Mouse (Mus musculus) stomach, embryonic 16.5 days (tissue): Measurements from ENCODE around the gene Tspan4. TPM values are rescaled to one million over a fixed set of nuclear protein-coding genes. Genes with fewer than 3 reads are reported as not detected.

Experiments used
- ATAC-seq: fragments of 200-750 bp; cut with Nextera tagmentation; 2 replicates; pipeline ENCODE4 v1.8.0; 2017; ENCODE audit warnings: moderate number of reproducible peaks, moderate TSS enrichment; ENCODE audit not compliant: insufficient read depth, low FRiP score
- H3K27ac ChIP-seq: fragments of 300-500 bp; sonication (generic); 2 replicates; pipeline ENCODE4 v1.5.1; 2014; ENCODE audit warnings: low read length
- H3K27me3 ChIP-seq: fragments of 300-500 bp; sonication (generic); 2 replicates; pipeline ENCODE4 v1.6.1; 2014; ENCODE audit warnings: low read length, control low read depth, mixed read lengths; ENCODE audit not compliant: control insufficient read depth, insufficient read depth
- H3K36me3 ChIP-seq: fragments of 300-500 bp; sonication (generic); 2 replicates; pipeline ENCODE4 v1.6.1; 2014; ENCODE audit warnings: low read length; ENCODE audit not compliant: control insufficient read depth, insufficient read depth
- H3K4me1 ChIP-seq: fragments of 300-500 bp; sonication (generic); 2 replicates; pipeline ENCODE4 v1.6.1; 2014; ENCODE audit warnings: low read length, control low read depth, mixed read lengths; ENCODE audit not compliant: control insufficient read depth, insufficient read depth
- H3K4me2 ChIP-seq: fragments of 300-500 bp; sonication (generic); 2 replicates; pipeline ENCODE4 v1.6.1; 2014; ENCODE audit warnings: low read depth, low read length, mixed read lengths
- H3K4me3 ChIP-seq: fragments of 300-500 bp; sonication (generic); replicated peaks from 2 replicates; pipeline ENCODE4 v1.5.1; 2014; ENCODE audit warnings: mild to moderate bottlenecking, low read length
- H3K9ac ChIP-seq: fragments of 300-500 bp; sonication (generic); 2 replicates; pipeline ENCODE4 v1.6.1; 2014; ENCODE audit warnings: low read length
- H3K9me3 ChIP-seq: fragments of 300-500 bp; sonication (generic); replicated peaks from 2 replicates; pipeline ENCODE4 v1.6.1; 2016; ENCODE audit warnings: low read length, control low read depth; ENCODE audit not compliant: control insufficient read depth
- WGBS: fragments of 180-500 bp; shearing (Covaris S2); extraction: QIAGEN DNeasy Blood & Tissue Kit; methylation state at CpG from one replicate; pipeline ENCODE4 v1.1.7; 2014; 5-methylcytosine and 5-hydroxymethylcytosine counted together
- polyA plus RNA-seq: library from polyadenylated mRNA; unstranded; fragments of >200 nt; fragmentation: Nextera tagmentation; extraction: Ambion mirVana; gene quantifications from 2 replicates; pipeline ENCODE4 v1.2.1, GENCODE M21; 2015

Tspan4 gene
- polyA plus RNA-seq, 1 experiment from 2014 or later = 69.6 TPM

DNA sequence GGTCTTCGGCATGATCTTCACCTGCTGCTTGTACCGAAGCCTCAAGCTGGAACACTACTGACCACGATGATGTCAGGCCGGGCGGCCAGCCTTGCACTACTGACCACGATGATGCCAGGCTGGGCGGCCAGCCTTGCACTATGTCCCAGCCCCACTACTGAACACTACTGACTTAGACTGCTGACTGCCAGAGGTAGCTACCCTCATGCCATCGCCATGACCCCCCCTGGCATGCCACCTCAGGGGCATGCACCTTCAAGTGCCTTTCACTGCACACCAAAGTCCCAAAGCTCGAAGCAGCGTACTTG lies 4.4 kb upstream of the Tspan4 start:
- Histone ChIP-seq H3K9ac (no peak overlapping the region), H3K4me3 (no peak overlapping the region), H3K27me3 (no peaks in the 10 kb centered on the region; the same call in 1 of the 2 replicates), H3K36me3 (peaks cover 14% of the 10 kb centered on the region), H3K27ac (no peak overlapping the region), H3K9me3 (no peaks in the 10 kb centered on the region), H3K4me1 (peaks cover 39% of the 10 kb centered on the region), H3K4me2 (no peak overlapping the region)
- WGBS = 92% methylated on average over 10 of the region's 10 CpGs
- no peak for ATAC-seq

DNA sequence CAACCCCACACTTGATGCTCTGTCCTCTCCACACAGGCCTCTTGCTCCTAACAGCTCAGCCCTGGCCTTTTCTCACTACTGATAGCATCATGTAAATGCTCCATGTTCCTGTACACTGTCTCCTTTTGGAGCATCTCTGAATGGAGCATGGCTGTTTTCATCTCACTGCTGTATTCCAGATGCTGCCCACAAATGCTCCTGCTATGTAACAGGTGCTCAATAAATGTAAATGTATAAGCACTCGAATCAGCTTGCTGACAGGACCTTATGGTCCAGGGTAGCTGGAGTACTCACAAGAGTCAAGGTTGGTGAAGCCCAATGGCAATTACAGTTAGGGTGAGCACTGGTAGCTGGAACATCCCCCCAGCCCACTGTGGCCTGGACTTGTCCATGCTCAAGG lies 3.8 kb upstream of the Tspan4 start:
- 89% methylated on average over 1 of the region's 1 CpGs for WGBS
- H3K4me1 ChIP-seq = peaks cover 38% of the 10 kb centered on the region
- no peak overlapping the region for H3K4me2 ChIP-seq
- H3K27me3 ChIP-seq = no peaks in the 10 kb centered on the region
- no peak overlapping the region for H3K27ac ChIP-seq
- no peak overlapping the region for H3K4me3 ChIP-seq
- H3K9me3 ChIP-seq = no peaks in the 10 kb centered on the region
- H3K36me3 ChIP-seq = peaks cover 14% of the 10 kb centered on the region
- H3K9ac ChIP-seq = no peak overlapping the region
- ATAC-seq = no peak

DNA sequence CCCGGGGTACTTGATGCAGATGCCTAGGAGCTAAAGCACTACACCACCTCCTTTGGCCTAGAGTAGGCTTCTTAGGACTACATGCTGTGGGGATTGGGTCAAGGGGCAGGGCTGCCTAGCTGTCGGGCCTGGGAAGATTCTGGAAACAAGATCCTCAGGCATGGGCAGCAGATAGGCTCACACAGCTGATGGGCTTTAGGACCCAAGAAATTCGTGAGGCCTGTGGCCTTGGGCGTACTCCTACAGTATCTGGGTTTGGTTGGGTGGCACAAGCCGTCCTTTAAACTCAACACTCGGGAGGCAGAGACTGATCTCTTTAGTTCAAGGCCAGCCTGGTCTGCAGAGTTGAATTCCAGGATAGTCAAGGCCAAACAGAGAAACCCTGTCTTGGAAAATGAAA lies 2.8 kb upstream of the Tspan4 start:
- 72% methylated on average over 6 of the region's 6 CpGs for WGBS

DNA sequence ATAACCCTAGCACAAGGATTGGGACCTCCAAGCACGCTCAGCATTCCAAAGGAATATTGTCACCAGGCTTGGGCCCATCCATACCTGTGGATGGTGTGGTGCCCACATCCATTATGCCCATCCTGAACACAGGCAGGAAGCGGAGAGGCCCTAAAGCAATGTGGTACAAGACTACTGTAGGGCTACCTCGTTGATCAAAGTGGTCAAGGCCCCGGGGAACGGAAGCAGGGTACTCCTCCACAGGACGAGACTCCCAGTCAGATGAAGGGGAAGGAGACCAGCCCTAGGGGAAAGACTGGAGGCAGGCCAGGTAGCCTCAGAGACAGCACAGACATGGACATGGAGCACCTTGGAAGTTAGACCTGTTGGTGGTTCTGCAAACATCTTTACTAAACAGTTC lies 2.3 kb upstream of the Tspan4 start:
- Histone ChIP-seq H3K27ac (no peak overlapping the region), H3K9me3 (no peaks in the 10 kb centered on the region), H3K9ac (no peak overlapping the region), H3K4me2 (no peak overlapping the region), H3K27me3 (no peaks in the 10 kb centered on the region), H3K36me3 (peaks cover 14% of the 10 kb centered on the region), H3K4me3 (no peak overlapping the region), H3K4me1 (peaks cover 45% of the 10 kb centered on the region)
- WGBS = 87% methylated on average over 6 of the region's 6 CpGs
- ATAC-seq = no peak

More for the DNA sequence above, 2.8 kb upstream of the Tspan4 start:
- Histone ChIP-seq H3K9me3 (no peaks in the 10 kb centered on the region), H3K27ac (no peak overlapping the region), H3K27me3 (no peaks in the 10 kb centered on the region), H3K9ac (no peak overlapping the region), H3K4me2 (no peak overlapping the region), H3K36me3 (peaks cover 14% of the 10 kb centered on the region), H3K4me1 (peaks cover 39% of the 10 kb centered on the region), H3K4me3 (no peak overlapping the region)
- ATAC-seq = no peak

DNA sequence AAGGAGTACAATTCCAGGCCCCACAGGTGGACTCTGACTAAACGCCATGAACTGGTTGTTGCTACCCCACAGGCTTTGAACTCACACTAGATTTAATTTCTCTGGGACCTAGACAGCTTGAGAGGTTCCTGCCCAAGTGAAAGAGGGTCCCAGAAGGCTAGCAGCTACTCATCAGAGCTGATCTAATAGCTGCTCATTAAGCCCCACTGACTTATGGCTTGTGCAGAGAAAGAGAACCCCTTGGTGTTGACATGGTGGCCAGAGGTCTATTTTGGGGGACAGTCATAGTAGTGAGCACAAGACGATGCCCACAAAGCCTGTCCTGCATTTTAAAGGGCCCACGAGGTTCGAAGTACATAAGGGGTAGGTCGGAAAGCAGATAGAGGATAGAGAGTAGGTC lies 880 bp upstream of the Tspan4 start:
- Histone ChIP-seq H3K27me3 (no peaks in the 10 kb centered on the region), H3K27ac (no peak overlapping the region), H3K36me3 (peaks cover 14% of the 10 kb centered on the region), H3K4me2 (peak overlapping the region; percentile 81), H3K4me3 (peak overlapping the region; percentile 72), H3K4me1 (peaks cover 42% of the 10 kb centered on the region), H3K9ac (peak overlapping the region; percentile 82), H3K9me3 (no peaks in the 10 kb centered on the region)
- ATAC-seq = no peak
- 9% methylated on average over 5 of the region's 5 CpGs for WGBS

DNA sequence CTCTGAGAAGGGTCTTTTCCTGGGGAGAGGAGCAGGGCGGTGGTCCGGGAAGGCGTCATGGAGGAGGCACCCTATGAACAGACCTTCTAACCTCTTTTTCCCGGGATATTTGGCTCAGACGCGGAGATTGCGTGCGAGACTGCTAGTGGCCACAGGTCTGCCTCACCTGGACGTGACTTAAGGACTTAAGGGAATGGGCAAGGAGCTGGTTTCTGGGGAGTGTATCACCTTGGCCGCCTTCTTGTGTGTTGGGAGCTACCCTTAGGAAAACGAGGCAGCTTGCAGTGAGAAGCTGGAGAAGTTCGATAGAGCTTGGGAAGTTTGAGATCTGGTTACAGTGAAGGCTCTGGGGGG lies 742 bp downstream of the Tspan4 start:
- H3K9ac ChIP-seq = peak overlapping the region; percentile 82
- H3K27ac ChIP-seq = peak overlapping the region; percentile 97
- no peaks in the 10 kb centered on the region for H3K9me3 ChIP-seq
- WGBS = under 1% methylated on average over 12 of the region's 12 CpGs
- no peak for ATAC-seq
- H3K4me3 ChIP-seq = peak overlapping the region; percentile 72
- H3K4me1 ChIP-seq = peaks cover 36% of the 10 kb centered on the region
- no peaks in the 10 kb centered on the region for H3K27me3 ChIP-seq
- H3K4me2 ChIP-seq = peak overlapping the region; percentile 81
- H3K36me3 ChIP-seq = peaks cover 6% of the 10 kb centered on the region; the same call in 1 of the 2 replicates

DNA sequence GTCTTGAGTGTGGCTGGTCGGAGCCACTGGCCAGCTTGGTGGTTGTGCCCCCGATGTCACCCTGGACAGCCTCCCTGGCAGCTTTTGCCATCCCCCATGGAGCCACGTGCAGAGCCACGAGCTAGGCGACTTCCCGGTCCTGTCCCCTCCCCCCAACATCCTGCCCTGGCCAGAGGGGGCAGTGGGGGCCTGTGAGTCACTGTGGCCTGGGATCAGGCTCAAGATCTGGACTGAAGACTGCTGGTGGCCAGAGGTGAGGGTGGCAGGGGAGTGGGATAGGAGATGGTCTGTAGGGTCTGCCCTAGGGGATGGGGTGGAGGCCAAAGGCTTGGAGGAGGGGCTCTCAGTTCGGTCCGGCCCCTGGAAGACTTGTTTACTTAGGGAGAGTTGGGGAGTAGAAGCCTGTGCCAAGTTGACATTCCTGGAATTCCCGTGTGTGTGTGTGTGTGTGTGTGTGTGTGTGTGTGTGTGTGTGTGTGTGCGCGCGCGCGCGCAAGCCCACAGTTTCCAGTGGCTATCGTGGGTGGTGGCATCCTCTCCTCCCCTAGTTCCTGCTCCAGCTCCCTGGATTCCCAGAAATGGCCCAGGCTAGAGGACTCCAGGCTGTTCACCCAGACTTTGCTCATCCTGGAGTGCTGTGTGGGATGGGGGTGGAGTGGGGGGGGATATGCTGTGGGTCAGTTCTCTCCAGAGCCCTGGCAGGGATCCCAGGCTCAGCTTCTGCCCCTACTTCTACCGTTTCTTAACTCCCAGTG lies 1.4 kb downstream of the Tspan4 start:
- H3K9me3 ChIP-seq = no peaks in the 10 kb centered on the region
- H3K4me2 ChIP-seq = peak overlapping the region; percentile 81
- 2% methylated on average over 17 of the region's 17 CpGs for WGBS
- H3K27ac ChIP-seq = peak overlapping the region; percentile 97
- ATAC-seq = peak; percentile 81
- H3K27me3 ChIP-seq = 0 out of 2 replicates have a peak, but pooled peaks cover 1% of the 10 kb centered on the region
- 0 out of 2 replicates have a peak, but pooled peaks cover 2% of the 10 kb centered on the region for H3K36me3 ChIP-seq
- peak overlapping the region; percentile 72 for H3K4me3 ChIP-seq
- peak overlapping the region; percentile 82 for H3K9ac ChIP-seq
- H3K4me1 ChIP-seq = peaks cover 42% of the 10 kb centered on the region

DNA sequence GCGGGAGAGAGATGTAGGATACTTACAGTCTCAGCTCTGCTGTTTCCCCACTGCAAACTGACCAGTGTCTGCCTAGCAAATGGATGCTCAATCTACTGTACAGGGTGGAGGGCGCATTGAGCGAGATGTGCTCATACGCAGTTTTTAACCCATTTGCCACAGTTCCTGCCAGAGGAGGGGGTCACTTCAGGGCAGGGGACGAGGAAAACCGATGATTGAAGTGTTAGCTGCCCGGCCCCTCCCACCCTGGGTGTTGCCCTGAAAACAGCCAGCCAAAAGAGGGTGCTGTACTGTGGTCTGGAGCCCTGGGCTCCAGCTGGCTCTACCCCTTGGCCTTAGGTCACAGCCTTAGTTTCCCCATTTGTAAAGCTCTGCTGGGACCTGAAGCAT lies 1.9 kb downstream of the Tspan4 start:
- 3% methylated on average over 7 of the region's 7 CpGs for WGBS
- Histone ChIP-seq H3K4me1 (peaks cover 47% of the 10 kb centered on the region), H3K4me2 (peak overlapping the region; percentile 81), H3K36me3 (no peaks in the 10 kb centered on the region), H3K27ac (peak overlapping the region; percentile 97), H3K9me3 (no peaks in the 10 kb centered on the region), H3K9ac (peak overlapping the region; percentile 82), H3K4me3 (peak overlapping the region; percentile 72), H3K27me3 (0 out of 2 replicates have a peak, but pooled peaks cover 4% of the 10 kb centered on the region)
- no peak for ATAC-seq

DNA sequence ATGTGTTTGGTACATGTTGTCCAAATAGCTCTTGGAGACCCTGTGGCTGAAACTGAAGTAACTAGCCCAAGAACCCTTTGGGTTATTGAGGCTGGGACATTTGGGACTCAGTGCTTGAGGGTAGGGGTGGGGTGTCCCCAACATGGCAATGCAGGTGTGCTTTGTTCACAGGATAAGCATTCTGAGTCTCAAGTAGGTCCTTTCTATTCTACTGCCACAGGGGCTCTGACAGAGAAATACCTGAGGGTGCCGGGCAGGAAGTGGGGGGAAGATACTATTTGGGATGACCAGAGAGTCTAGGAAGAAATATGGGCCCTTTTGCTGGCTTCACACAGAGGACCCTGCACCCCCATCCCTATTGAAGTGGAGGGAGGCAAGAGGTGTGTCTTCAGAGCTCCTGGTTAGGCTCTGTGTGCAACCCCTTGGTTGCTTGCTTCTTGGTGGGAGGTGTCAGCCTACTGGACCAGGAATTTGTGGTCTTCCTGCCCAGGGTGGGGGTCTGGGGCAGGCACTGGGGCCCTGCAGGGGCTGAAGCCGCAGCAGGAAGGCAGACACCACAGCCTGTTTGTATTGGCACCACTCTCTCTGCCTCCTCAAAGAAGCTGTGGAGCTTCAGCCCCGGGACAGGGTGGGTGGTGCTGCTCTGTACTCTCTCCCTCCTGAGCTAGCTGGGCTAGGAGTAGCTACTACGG lies 2.7 kb downstream of the Tspan4 start:
- no peak for ATAC-seq
- Histone ChIP-seq H3K4me1 (peaks cover 53% of the 10 kb centered on the region), H3K36me3 (no peaks in the 10 kb centered on the region), H3K4me2 (peak overlapping the region; percentile 81), H3K27me3 (0 out of 2 replicates have a peak, but pooled peaks cover 8% of the 10 kb centered on the region), H3K9me3 (no peaks in the 10 kb centered on the region), H3K27ac (peak overlapping the region; percentile 97), H3K9ac (peak overlapping the region; percentile 82), H3K4me3 (no peak overlapping the region; the same call in 1 of the 2 replicates)
- 31% methylated on average over 4 of the region's 4 CpGs for whole genome bisulfite sequencing
